Comparison of ENCODE assay signal across 8 mouse cellular contexts in genomic region chr14:16248603-16249157, GRCm38 (mm10). TPM values are rescaled to one million over a fixed set of nuclear protein-coding genes. Genes with fewer than 3 reads are reported as not detected.
DNase-seq lines count a peak whose midpoint lies in the region; ATAC-seq and TF ChIP-seq lines count a peak whose summit lies in the region.

No protein-coding gene starts in this region.

- H3K36me3 ChIP-seq in heart, embryonic 16.5 days (ENCODE audit: control insufficient read depth, insufficient read depth): no peaks in the 10 kb centered on the region
- H3K36me3 ChIP-seq in G1E (replicated peaks): peaks cover 4% of the 10 kb centered on the region
- no peaks in the 10 kb centered on the region for H3K36me3 ChIP-seq in forebrain, postnatal 0 days (ENCODE audit: insufficient read depth)
- no peaks in the 10 kb centered on the region for H3K36me3 ChIP-seq in midbrain, embryonic 10.5 days

- H3K27ac ChIP-seq in heart, embryonic 16.5 days (ENCODE audit: low read length): no peak overlapping the region; the same call in 1 of the 2 replicates
- peak overlapping the region; percentile 72; the same call in 1 of the 2 replicates for H3K27ac ChIP-seq in forebrain, postnatal 0 days (ENCODE audit: low read depth, low read length)
- peak overlapping the region; percentile 98 for H3K27ac ChIP-seq in midbrain, embryonic 10.5 days (replicated peaks)

- H3K9me3 ChIP-seq in heart, embryonic 16.5 days (replicated peaks; ENCODE audit: control insufficient read depth, low read length): no peaks in the 10 kb centered on the region
- no peaks in the 10 kb centered on the region for H3K9me3 ChIP-seq in G1E (replicated peaks)
- no peaks in the 10 kb centered on the region for H3K9me3 ChIP-seq in forebrain, postnatal 0 days (ENCODE audit: low read length)
- no peaks in the 10 kb centered on the region for H3K9me3 ChIP-seq in midbrain, embryonic 10.5 days (replicated peaks)

- ATAC-seq in heart, embryonic 16.5 days (replicated peaks; ENCODE audit: extremely low read depth, insufficient read depth, low FRiP score): 0 out of 2 replicates have a peak, but pooled peaks have one; percentile 1
- ATAC-seq in G1E (ENCODE audit: extremely low read depth, insufficient number of reproducible peaks, low FRiP score, poor library complexity, severe bottlenecking): no peak
- peak; percentile 17 for ATAC-seq in forebrain, postnatal 0 days
- ATAC-seq in megakaryocyte-erythroid progenitor cell, adult 5-6 weeks (replicated peaks; ENCODE audit: low FRiP score, low TSS enrichment, poor library complexity, severe bottlenecking): no peak

- no peak for TF ChIP-seq CTCF in G1E (IDR thresholded peaks at IDR 0.05; ENCODE audit: low read depth, low read length)
- no peak for TF ChIP-seq CTCF in forebrain, postnatal 0 days (IDR thresholded peaks at IDR 0.05; ENCODE audit: low read depth)

- H3K27me3 ChIP-seq in heart, embryonic 16.5 days (ENCODE audit: control insufficient read depth, insufficient read depth, low read length): no peaks in the 10 kb centered on the region
- no peaks in the 10 kb centered on the region for H3K27me3 ChIP-seq in G1E (ENCODE audit: insufficient read depth, low read length)
- H3K27me3 ChIP-seq in forebrain, postnatal 0 days (ENCODE audit: insufficient read depth, low read length): no peaks in the 10 kb centered on the region
- H3K27me3 ChIP-seq in midbrain, embryonic 10.5 days (ENCODE audit: low read depth, poor library complexity, severe bottlenecking): no peaks in the 10 kb centered on the region

- 12% methylated on average over 9 of the region's 9 CpGs for WGBS in heart, embryonic 16.5 days
- WGBS in forebrain, postnatal 0 days: 17% methylated on average over 9 of the region's 9 CpGs
- WGBS in midbrain, embryonic 10.5 days: 20% methylated on average over 9 of the region's 9 CpGs

- peaks cover 18% of the 10 kb centered on the region for H3K4me1 ChIP-seq in heart, embryonic 16.5 days (ENCODE audit: control insufficient read depth, insufficient read depth, low read length)
- H3K4me1 ChIP-seq in G1E (ENCODE audit: insufficient read depth, low read depth, low read length): peaks cover 47% of the 10 kb centered on the region
- peaks cover 10% of the 10 kb centered on the region for H3K4me1 ChIP-seq in forebrain, postnatal 0 days (ENCODE audit: insufficient read depth)
- peaks cover 20% of the 10 kb centered on the region for H3K4me1 ChIP-seq in midbrain, embryonic 10.5 days

- H3K9ac ChIP-seq in heart, embryonic 16.5 days (ENCODE audit: low read length): peak overlapping the region; percentile 99
- peak overlapping the region; percentile 96 for H3K9ac ChIP-seq in forebrain, postnatal 0 days

- no peak for DNase-seq in heart, adult 18-20 months
- DNase-seq in G1E (ENCODE audit: low spot score): no peak
- DNase-seq in forebrain, postnatal 0 days: no peak
- no peak for DNase-seq in midbrain, embryonic 10.5 days (ENCODE audit: low spot score)
- DNase-seq in yolk sac, embryonic 10.5 days (ENCODE audit: low spot score): no peak
- DNase-seq in layer of hippocampus, adult 18-20 months (ENCODE audit: low spot score in 2 of 2): no peak

- H3K4me2 ChIP-seq in heart, embryonic 16.5 days (ENCODE audit: low read depth, low read length): peak overlapping the region; percentile 91
- peak overlapping the region; percentile 95 for H3K4me2 ChIP-seq in forebrain, postnatal 0 days (ENCODE audit: low read depth)

- H3K4me3 ChIP-seq in heart, embryonic 16.5 days (ENCODE audit: low read length): peak overlapping the region; percentile 81
- peak overlapping the region; percentile 78 for H3K4me3 ChIP-seq in G1E (ENCODE audit: low read depth, low read length)
- peak overlapping the region; percentile 88 for H3K4me3 ChIP-seq in forebrain, postnatal 0 days (ENCODE audit: low read depth, low read length)
- H3K4me3 ChIP-seq in midbrain, embryonic 10.5 days: peak overlapping the region; percentile 75

RNA-seq across cellular contexts. Expression of gene Ngly1, which starts 0.4 kb away (rescaled TPM):
- polyA plus RNA-seq in heart, embryonic 16.5 days (2015; fragmentation: Nextera tagmentation; extraction: Ambion mirVana): 30.2 and 32.7 TPM in 2 replicates
- total RNA-seq in heart, adult 18-20 months (2021): 10 to 100 TPM; 30.8 to 34.5 TPM
- total RNA-seq in G1E (2014; fragmentation: Nextera tagmentation) (47.6 and 48.2 TPM in 2 replicates), G1E (2017) (47.1 and 57.3 TPM in 2 replicates)
- 275 and 368 TPM in 2 replicates for polyA plus RNA-seq in G1E (2012)
- 25.5 and 25.6 TPM in 2 replicates for total RNA-seq in forebrain, postnatal 0 days (2014; rRNA removed)
- 21.2 and 22.9 TPM in 2 replicates for polyA plus RNA-seq in forebrain, postnatal 0 days (2015; fragmentation: Nextera tagmentation; extraction: Ambion mirVana)
- polyA plus RNA-seq in midbrain, embryonic 10.5 days (2016; fragmentation: Nextera tagmentation; extraction: Ambion mirVana): 14.3 and 18.5 TPM in 2 replicates
- total RNA-seq in megakaryocyte-erythroid progenitor cell, adult 5-6 weeks (2014; fragmentation: Nextera tagmentation): 54.2 and 55.1 TPM in 2 replicates
- total RNA-seq in megakaryocyte-erythroid progenitor cell, adult 5-6 weeks (2017): 47.7 and 57.5 TPM in 2 replicates
- total RNA-seq in layer of hippocampus, adult 18-20 months (2021): 10 to 100 TPM; 30.1 to 31.4 TPM

RNA-seq across cellular contexts. Expression of gene Oxsm, which starts 0.9 kb away (rescaled TPM):
- 4.0 and 4.7 TPM in 2 replicates for polyA plus RNA-seq in heart, embryonic 16.5 days (2015; fragmentation: Nextera tagmentation; extraction: Ambion mirVana)
- 10 to 100 TPM; 21.5 to 24.8 TPM for total RNA-seq in heart, adult 18-20 months (2021)
- total RNA-seq in G1E (2014; fragmentation: Nextera tagmentation) (9.8 and 12.6 TPM in 2 replicates), G1E (2017) (7.4 and 10.1 TPM in 2 replicates)
- polyA plus RNA-seq in G1E (2012): 0.67 and 0.83 TPM in 2 replicates
- 4.2 and 4.3 TPM in 2 replicates for total RNA-seq in forebrain, postnatal 0 days (2014; rRNA removed)
- polyA plus RNA-seq in forebrain, postnatal 0 days (2015; fragmentation: Nextera tagmentation; extraction: Ambion mirVana): 0.84 and 1.2 TPM in 2 replicates
- polyA plus RNA-seq in midbrain, embryonic 10.5 days (2016; fragmentation: Nextera tagmentation; extraction: Ambion mirVana): 1.7 and 1.9 TPM in 2 replicates
- 6.3 and 11.8 TPM in 2 replicates for total RNA-seq in megakaryocyte-erythroid progenitor cell, adult 5-6 weeks (2014; fragmentation: Nextera tagmentation)
- total RNA-seq in megakaryocyte-erythroid progenitor cell, adult 5-6 weeks (2017): 8.4 and 9.7 TPM in 2 replicates
- total RNA-seq in layer of hippocampus, adult 18-20 months (2021): 10 to 100 TPM in 1 of 2 experiments, 1 to 10 TPM in 1; 9.5 to 11.6 TPM

Comparison
In these comparisons a context has a peak if more than half of its experiments do, and no peak if none do; other contexts are left out.
1. ATAC-seq: peak in heart, embryonic 16.5 days (single experiment) and forebrain, postnatal 0 days (single experiment); none in G1E (single experiment) and megakaryocyte-erythroid progenitor cell, adult 5-6 weeks (single experiment).
2. Peak in every context shown above with its lines, with median percentiles within 50 percentile points of each other: H3K4me3 ChIP-seq.